Mouse (Mus musculus): ENCODE measurements at regions not wholly inside any gene's neighbourhood (a gene's known extent, or its start where the extent isn't known, plus 50 kb on each side); places are given as distances from the start of the nearest gene placed in this dataset.

DNA sequence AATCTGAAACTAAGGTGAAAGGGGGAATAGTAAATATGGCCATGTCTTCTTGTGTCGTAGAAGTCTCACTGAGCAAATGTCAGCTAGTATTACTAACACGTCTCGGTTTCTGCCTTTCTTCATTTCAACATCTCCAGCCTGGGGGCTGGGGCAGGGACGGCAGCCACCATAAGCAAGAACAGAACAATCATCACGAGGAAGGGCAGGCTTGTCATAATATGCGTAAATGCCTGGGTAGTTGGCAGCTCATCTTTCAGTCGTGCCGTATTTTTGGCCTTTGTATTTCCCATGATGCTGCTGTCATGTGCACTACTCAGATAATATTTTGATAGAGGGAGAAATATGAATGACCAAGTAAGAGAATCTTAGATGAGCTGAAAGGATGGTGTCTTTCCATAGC, 120.5 kb upstream of the Hand2 start:
- WGBS (ENCODE audit: insufficient replicate concordance) = 82% methylated on average over 8 of the region's 8 CpGs
- no peaks in the 10 kb centered on the region for H3K36me3 ChIP-seq (replicated peaks; ENCODE audit: insufficient read depth, low read length)
- H3K4me3 ChIP-seq (ENCODE audit: low read depth, low read length) = no peak overlapping the region
- no peaks in the 10 kb centered on the region for H3K27me3 ChIP-seq (ENCODE audit: insufficient read depth, low read length)
- H3K9ac ChIP-seq (replicated peaks) = no peak overlapping the region
- H3K4me1 ChIP-seq (ENCODE audit: insufficient read depth) = no peaks in the 10 kb centered on the region
- ATAC-seq (no peak), DNase-seq (no peak)
- TF ChIP-seq CTCF (IDR thresholded peaks at IDR 0.05; ENCODE audit: low read depth) (no peak), EP300 (IDR thresholded peaks at IDR 0.05; ENCODE audit: low read depth) (no peak)
- H3K27ac ChIP-seq (ENCODE audit: low read depth) = no peak overlapping the region
- H3K4me2 ChIP-seq (ENCODE audit: low read depth, low read length) = no peak overlapping the region
- H3K9me3 ChIP-seq (ENCODE audit: low read length) = no peaks in the 10 kb centered on the region

DNA sequence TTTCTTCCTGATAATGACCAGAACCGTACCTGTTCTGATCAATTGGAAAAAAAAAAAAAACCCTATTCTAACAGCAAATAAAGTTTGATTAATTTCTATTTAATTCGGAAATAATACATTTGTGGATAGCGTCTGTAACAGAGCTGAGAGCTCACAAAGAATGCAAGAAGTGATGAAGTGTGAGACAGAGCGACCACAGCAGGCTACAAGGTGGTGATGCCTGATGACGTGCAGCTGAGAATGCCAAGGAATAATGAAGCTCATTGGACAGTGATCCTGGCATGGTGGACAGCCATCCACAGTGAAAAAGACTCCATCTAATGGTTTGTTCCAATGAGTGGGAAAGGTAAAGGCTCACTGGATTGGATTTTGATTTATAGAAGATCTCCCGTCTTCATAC, 111.2 kb upstream of the Hand2 start:
- no peaks in the 10 kb centered on the region for H3K27me3 ChIP-seq (ENCODE audit: insufficient read depth, low read length)
- TF ChIP-seq EP300 (IDR thresholded peaks at IDR 0.05; ENCODE audit: low read depth) = no peak
- no peak overlapping the region for H3K9ac ChIP-seq (replicated peaks)
- H3K36me3 ChIP-seq (replicated peaks; ENCODE audit: insufficient read depth, low read length) = no peaks in the 10 kb centered on the region
- H3K4me1 ChIP-seq (ENCODE audit: insufficient read depth) = no peaks in the 10 kb centered on the region
- no peaks in the 10 kb centered on the region for H3K9me3 ChIP-seq (ENCODE audit: low read length)
- no peak overlapping the region for H3K4me2 ChIP-seq (ENCODE audit: low read depth, low read length)
- 72% methylated on average over 6 of the region's 6 CpGs for WGBS (ENCODE audit: insufficient replicate concordance)
- ATAC-seq = no peak
- DNase-seq = no peak
- H3K27ac ChIP-seq (ENCODE audit: low read depth) = no peak overlapping the region
- H3K4me3 ChIP-seq (ENCODE audit: low read depth, low read length) = no peak overlapping the region

DNA sequence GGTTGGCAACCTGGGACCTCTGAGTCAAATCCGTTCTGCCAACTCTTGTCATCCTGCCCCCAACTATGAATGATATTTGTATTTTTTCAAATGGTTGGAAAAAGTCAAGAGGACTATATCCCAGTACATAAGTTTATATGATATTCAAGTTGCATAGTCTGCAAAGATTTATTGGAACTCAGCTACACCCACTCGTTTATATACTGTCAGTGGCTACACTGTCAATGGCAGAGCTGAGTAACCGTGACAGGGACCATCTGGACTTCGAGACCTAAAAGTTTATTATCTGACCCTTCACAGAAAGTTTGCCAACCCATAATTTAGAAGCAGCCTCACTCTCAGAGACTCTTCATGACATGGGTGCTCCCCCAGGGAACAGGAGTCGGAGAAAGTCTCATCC, 107.7 kb upstream of the Hand2 start:
- Histone ChIP-seq H3K9me3 (ENCODE audit: low read length) (no peaks in the 10 kb centered on the region), H3K27ac (ENCODE audit: low read depth) (no peak overlapping the region), H3K4me2 (ENCODE audit: low read depth, low read length) (no peak overlapping the region), H3K9ac (replicated peaks) (no peak overlapping the region), H3K4me1 (ENCODE audit: insufficient read depth) (no peaks in the 10 kb centered on the region), H3K4me3 (ENCODE audit: low read depth, low read length) (no peak overlapping the region), H3K27me3 (ENCODE audit: insufficient read depth, low read length) (no peaks in the 10 kb centered on the region), H3K36me3 (replicated peaks; ENCODE audit: insufficient read depth, low read length) (no peaks in the 10 kb centered on the region)
- DNase-seq (no peak), ATAC-seq (no peak)
- WGBS (ENCODE audit: insufficient replicate concordance) = 74% methylated on average over 5 of the region's 5 CpGs
- TF ChIP-seq CTCF (IDR thresholded peaks at IDR 0.05; ENCODE audit: low read depth) = no peak
- TF ChIP-seq EP300 (IDR thresholded peaks at IDR 0.05; ENCODE audit: low read depth) = no peak

DNA sequence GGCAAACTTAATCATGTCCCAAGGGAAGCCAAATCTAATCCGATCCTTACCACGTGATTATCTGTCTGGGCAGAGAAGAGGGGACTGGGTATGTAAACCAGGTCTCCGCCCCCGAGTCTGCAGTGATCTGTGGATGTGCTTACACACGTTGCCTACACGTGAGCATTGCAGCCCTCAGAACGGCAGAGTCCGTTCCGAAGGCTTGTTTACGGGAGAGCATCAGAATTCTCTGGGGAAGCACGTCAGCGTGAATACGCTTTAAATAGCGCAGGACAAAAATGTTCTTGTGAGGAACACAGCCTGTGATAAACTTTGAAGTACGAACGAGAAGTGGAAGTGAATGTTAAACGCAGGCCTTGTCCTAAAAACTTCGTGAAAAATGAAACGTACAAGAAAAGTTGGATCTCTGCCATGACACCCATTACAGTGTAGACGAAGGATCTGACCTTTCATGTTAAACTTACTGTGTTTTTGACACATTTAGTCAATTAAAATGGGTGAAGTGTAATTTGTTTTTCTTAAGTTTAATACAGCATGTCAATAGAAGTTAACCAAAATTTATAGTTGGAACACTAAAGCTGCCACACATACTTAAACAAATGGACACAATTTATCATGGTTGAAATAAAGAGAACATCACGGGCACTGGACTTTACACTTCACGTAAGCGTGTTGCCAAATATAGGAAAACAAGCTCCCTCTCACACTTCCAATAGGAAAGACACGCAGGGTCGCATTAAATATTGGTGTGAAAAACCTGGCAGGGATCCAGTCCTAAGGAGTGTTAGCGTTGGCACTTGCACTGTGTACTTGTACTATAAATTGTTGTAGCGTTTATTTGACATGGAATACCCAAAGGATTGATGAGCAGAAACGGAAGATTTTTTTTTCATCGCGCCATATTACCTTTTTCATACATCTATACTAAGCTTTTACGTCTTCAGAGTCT, 106.5 kb upstream of the Hand2 start:
- ATAC-seq (no peak), DNase-seq (no peak)
- WGBS (ENCODE audit: insufficient replicate concordance) = 76% methylated on average over 31 of the region's 31 CpGs
- Histone ChIP-seq H3K36me3 (replicated peaks; ENCODE audit: insufficient read depth, low read length) (no peaks in the 10 kb centered on the region), H3K4me1 (ENCODE audit: insufficient read depth) (no peaks in the 10 kb centered on the region), H3K9ac (replicated peaks) (no peak overlapping the region), H3K27me3 (ENCODE audit: insufficient read depth, low read length) (no peaks in the 10 kb centered on the region), H3K4me3 (ENCODE audit: low read depth, low read length) (no peak overlapping the region), H3K9me3 (ENCODE audit: low read length) (no peaks in the 10 kb centered on the region), H3K27ac (ENCODE audit: low read depth) (no peak overlapping the region), H3K4me2 (ENCODE audit: low read depth, low read length) (no peak overlapping the region)
- TF ChIP-seq CTCF (IDR thresholded peaks at IDR 0.05; ENCODE audit: low read depth) (no peak), EP300 (IDR thresholded peaks at IDR 0.05; ENCODE audit: low read depth) (no peak)

DNA sequence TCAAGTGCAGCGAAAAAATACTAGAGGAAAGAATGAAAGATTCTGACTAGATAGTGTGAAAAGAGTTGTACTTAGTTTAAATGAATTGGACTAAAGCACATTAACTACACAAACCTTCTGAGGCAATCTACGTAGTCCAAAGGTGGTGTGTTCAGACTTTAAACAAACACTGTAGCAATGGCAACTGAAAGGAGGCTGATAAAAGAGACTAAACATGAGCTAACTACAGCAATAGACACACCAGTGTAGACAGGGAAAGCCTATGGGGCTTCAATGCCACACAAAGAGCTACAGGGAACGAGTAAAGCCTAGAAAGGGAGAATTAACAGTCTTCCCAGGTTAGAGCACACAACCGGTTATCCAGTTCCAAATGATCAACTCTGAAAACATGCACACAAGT, 90.2 kb upstream of the Hand2 start:
- Histone ChIP-seq H3K4me3 (ENCODE audit: low read depth, low read length) (no peak overlapping the region), H3K36me3 (replicated peaks; ENCODE audit: insufficient read depth, low read length) (no peaks in the 10 kb centered on the region), H3K9me3 (ENCODE audit: low read length) (no peaks in the 10 kb centered on the region), H3K27me3 (ENCODE audit: insufficient read depth, low read length) (no peaks in the 10 kb centered on the region), H3K4me1 (ENCODE audit: insufficient read depth) (no peaks in the 10 kb centered on the region), H3K9ac (replicated peaks) (no peak overlapping the region), H3K27ac (ENCODE audit: low read depth) (no peak overlapping the region), H3K4me2 (ENCODE audit: low read depth, low read length) (no peak overlapping the region)
- WGBS (ENCODE audit: insufficient replicate concordance) = 49% methylated on average over 4 of the region's 4 CpGs
- no peak for DNase-seq
- peak; percentile 94 for ATAC-seq
- TF ChIP-seq EP300 (IDR thresholded peaks at IDR 0.05; ENCODE audit: low read depth) (no peak), CTCF (IDR thresholded peaks at IDR 0.05; ENCODE audit: low read depth) (no peak)

DNA sequence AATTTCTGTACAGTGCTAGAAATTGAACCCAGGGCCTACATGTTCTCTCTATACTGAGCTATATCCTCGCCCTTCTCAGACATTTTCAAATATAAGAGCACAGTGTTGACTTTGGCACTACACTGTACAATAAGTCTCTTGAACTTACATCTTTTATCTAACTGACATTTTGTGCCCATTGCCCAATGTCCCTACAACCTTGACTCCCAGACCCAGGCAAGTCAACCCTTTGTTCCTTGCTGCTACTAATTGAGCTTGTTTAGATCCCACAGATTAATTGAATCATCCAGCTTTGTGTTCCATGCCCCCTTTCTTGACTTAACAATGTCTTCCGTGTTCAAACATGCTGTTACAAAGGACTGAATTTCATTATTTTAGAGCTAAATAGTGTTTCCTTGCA, 78.5 kb upstream of the Hand2 start:
- DNase-seq (no peak), ATAC-seq (no peak)
- Histone ChIP-seq H3K4me1 (ENCODE audit: insufficient read depth) (no peaks in the 10 kb centered on the region), H3K27ac (ENCODE audit: low read depth) (no peak overlapping the region), H3K9ac (replicated peaks) (no peak overlapping the region), H3K27me3 (ENCODE audit: insufficient read depth, low read length) (no peaks in the 10 kb centered on the region), H3K4me2 (ENCODE audit: low read depth, low read length) (no peak overlapping the region), H3K4me3 (ENCODE audit: low read depth, low read length) (no peak overlapping the region), H3K36me3 (replicated peaks; ENCODE audit: insufficient read depth, low read length) (no peaks in the 10 kb centered on the region), H3K9me3 (ENCODE audit: low read length) (no peaks in the 10 kb centered on the region)
- WGBS (ENCODE audit: insufficient replicate concordance) = 63% methylated on average over 2 of the region's 2 CpGs
- no peak for TF ChIP-seq CTCF (IDR thresholded peaks at IDR 0.05; ENCODE audit: low read depth)
- no peak for TF ChIP-seq EP300 (IDR thresholded peaks at IDR 0.05; ENCODE audit: low read depth)
